Mouse (Mus musculus): Measurements from ENCODE around the gene Cks1b.

- TF ChIP-seq CTCF (conservative IDR thresholded peaks at IDR 0.05; ENCODE audit: low read length) (no peak), NANOG (IDR thresholded peaks at IDR 0.05; ENCODE audit: borderline replicate concordance, low read length) (no peak)
These were observed 16.9 kb upstream of the Cks1b start for GRCm38 (mm10) chr3:89435041-89435440.
